Mouse (Mus musculus): Measurements from ENCODE around the gene Tmem141. TPM values are rescaled to one million over a fixed set of nuclear protein-coding genes. Genes with fewer than 3 reads are reported as not detected.

Gene Tmem141
- total and polyA plus RNA-seq, 3 experiments: 10.9 to 25.3 TPM; not detected in 1

- no peak for DNase-seq (ENCODE audit: low read depth, low spot score)
- H3K27me3 ChIP-seq (ENCODE audit: control insufficient read depth in 1 of 2, insufficient read depth in 2 of 2, low read length in 2 of 2): no peaks in the 10 kb centered on the region
- no peak overlapping the region for H3K4me3 ChIP-seq (ENCODE audit: control insufficient read depth in 1 of 2, insufficient read depth in 1 of 2, low read depth in 2 of 2, low read length in 2 of 2)
- TF ChIP-seq RCOR1 (IDR thresholded peaks at IDR 0.05; ENCODE audit: low read depth, low read length) (no peak), MAZ (IDR thresholded peaks at IDR 0.05; ENCODE audit: low read depth, low read length) (no peak), JUND (IDR thresholded peaks at IDR 0.05; ENCODE audit: low read depth, low read length) (no peak), MAX (IDR thresholded peaks at IDR 0.05; ENCODE audit: low read length) (no peak), MEF2A (IDR thresholded peaks at IDR 0.05; ENCODE audit: extremely low read depth, insufficient replicate concordance, low read depth, low read length, poor library complexity, severe bottlenecking) (no peak), USF2 (IDR thresholded peaks at IDR 0.05; ENCODE audit: borderline replicate concordance in 1 of 2, insufficient read depth in 1 of 2, low read depth in 1 of 2, low read length in 2 of 2) (no peak), ETS1 (IDR thresholded peaks at IDR 0.05; ENCODE audit: low read depth, low read length) (no peak), GATA1 (IDR thresholded peaks at IDR 0.05; ENCODE audit: low read depth, low read length) (no peak), BHLHE40 (IDR thresholded peaks at IDR 0.05; ENCODE audit: borderline replicate concordance, low read depth, low read length) (no peak), MYB (IDR thresholded peaks at IDR 0.05; ENCODE audit: low read depth, low read length) (no peak), ZNF384 (IDR thresholded peaks at IDR 0.05; ENCODE audit: low read depth, low read length) (no peak), TCF12 (IDR thresholded peaks at IDR 0.05; ENCODE audit: low read depth, low read length) (no peak), TAL1 (IDR thresholded peaks at IDR 0.05; ENCODE audit: low read length) (no peak), ZKSCAN1 (IDR thresholded peaks at IDR 0.05; ENCODE audit: low read depth, low read length) (no peak), NRF1 (IDR thresholded peaks at IDR 0.05; ENCODE audit: insufficient read depth, low read depth, low read length, poor library complexity, severe bottlenecking) (no peak)
- no peaks in the 10 kb centered on the region for H3K9me3 ChIP-seq (replicated peaks; ENCODE audit: insufficient read depth, low read length)
- H3K36me3 ChIP-seq (ENCODE audit: control insufficient read depth in 1 of 2, insufficient read depth in 2 of 2, low read length in 2 of 2): peaks cover 1 to 7% of the 10 kb centered on the region in 2 experiments; a peak in 3 of 4 replicates
- peaks cover 0 to 20% of the 10 kb centered on the region in 2 experiments; a peak in 2 of 4 replicates for H3K4me1 ChIP-seq (ENCODE audit: control insufficient read depth in 1 of 2, insufficient read depth in 2 of 2, low read length in 2 of 2)
- H3K79me2 ChIP-seq (ENCODE audit: control insufficient read depth, insufficient read depth, low read length, poor library complexity): peaks cover 3% of the 10 kb centered on the region
- H3K27ac ChIP-seq (ENCODE audit: control insufficient read depth, low read depth, low read length): no peak overlapping the region
- no peak overlapping the region for H3K9ac ChIP-seq (ENCODE audit: control insufficient read depth, low read depth, low read length, poor library complexity, severe bottlenecking)
Measured at GRCm38 (mm10) chr2:25578796-25579736, 42.7 kb downstream of the Tmem141 start.

GRCm38 (mm10) chr2:25577951-25578795 lies 43.6 kb downstream of the Tmem141 start:
- peaks cover 0 to 20% of the 10 kb centered on the region in 2 experiments; a peak in 2 of 4 replicates for H3K4me1 ChIP-seq (ENCODE audit: control insufficient read depth in 1 of 2, insufficient read depth in 2 of 2, low read length in 2 of 2)
- no peaks in the 10 kb centered on the region for H3K27me3 ChIP-seq (ENCODE audit: control insufficient read depth in 1 of 2, insufficient read depth in 2 of 2, low read length in 2 of 2)

More at GRCm38 (mm10) chr2:25577951-25578795, 43.6 kb downstream of the Tmem141 start:
- Histone ChIP-seq H3K9me3 (replicated peaks; ENCODE audit: insufficient read depth, low read length) (no peaks in the 10 kb centered on the region), H3K27ac (ENCODE audit: control insufficient read depth, low read depth, low read length) (no peak overlapping the region), H3K4me3 (ENCODE audit: control insufficient read depth in 1 of 2, insufficient read depth in 1 of 2, low read depth in 2 of 2, low read length in 2 of 2) (no peak overlapping the region), H3K79me2 (ENCODE audit: control insufficient read depth, insufficient read depth, low read length, poor library complexity) (peaks cover 7% of the 10 kb centered on the region), H3K36me3 (ENCODE audit: control insufficient read depth in 1 of 2, insufficient read depth in 2 of 2, low read length in 2 of 2) (peaks cover 0 to 11% of the 10 kb centered on the region in 2 experiments; a peak in 2 of 4 replicates), H3K9ac (ENCODE audit: control insufficient read depth, low read depth, low read length, poor library complexity, severe bottlenecking) (no peak overlapping the region)
- no peak for TF ChIP-seq ELF1 (IDR thresholded peaks at IDR 0.05; ENCODE audit: low read depth, low read length)
- no peak for TF ChIP-seq MXI1 (IDR thresholded peaks at IDR 0.05; ENCODE audit: low read depth, low read length)
- TF ChIP-seq MEF2A (IDR thresholded peaks at IDR 0.05; ENCODE audit: extremely low read depth, insufficient replicate concordance, low read depth, low read length, poor library complexity, severe bottlenecking): no peak
- no peak for TF ChIP-seq MAZ (IDR thresholded peaks at IDR 0.05; ENCODE audit: low read depth, low read length)
- TF ChIP-seq USF2 (IDR thresholded peaks at IDR 0.05; ENCODE audit: borderline replicate concordance in 1 of 2, insufficient read depth in 1 of 2, low read depth in 1 of 2, low read length in 2 of 2): no peak
- no peak for TF ChIP-seq MYC (IDR thresholded peaks at IDR 0.05; ENCODE audit: low read depth, low read length)
- TF ChIP-seq BHLHE40 (IDR thresholded peaks at IDR 0.05; ENCODE audit: borderline replicate concordance, low read depth, low read length): no peak
- no peak for TF ChIP-seq MAX (IDR thresholded peaks at IDR 0.05; ENCODE audit: low read length)
- TF ChIP-seq MYB (IDR thresholded peaks at IDR 0.05; ENCODE audit: low read depth, low read length): no peak
- TF ChIP-seq EP300 (IDR thresholded peaks at IDR 0.05; ENCODE audit: low read depth in 1 of 2, low read length in 2 of 2): no peak
- DNase-seq (ENCODE audit: low read depth, low spot score): no peak

Measured in MEL (cell line).